Mouse (Mus musculus) kidney, postnatal 14 days (tissue): ENCODE results near the gene Macf1.

ENCODE experiments used
- DNase-seq: peaks from one replicate; pipeline ENCODE4 v3.0.0; 2022; ENCODE audit warnings: mixed read lengths

Macf1 gene

DNA sequence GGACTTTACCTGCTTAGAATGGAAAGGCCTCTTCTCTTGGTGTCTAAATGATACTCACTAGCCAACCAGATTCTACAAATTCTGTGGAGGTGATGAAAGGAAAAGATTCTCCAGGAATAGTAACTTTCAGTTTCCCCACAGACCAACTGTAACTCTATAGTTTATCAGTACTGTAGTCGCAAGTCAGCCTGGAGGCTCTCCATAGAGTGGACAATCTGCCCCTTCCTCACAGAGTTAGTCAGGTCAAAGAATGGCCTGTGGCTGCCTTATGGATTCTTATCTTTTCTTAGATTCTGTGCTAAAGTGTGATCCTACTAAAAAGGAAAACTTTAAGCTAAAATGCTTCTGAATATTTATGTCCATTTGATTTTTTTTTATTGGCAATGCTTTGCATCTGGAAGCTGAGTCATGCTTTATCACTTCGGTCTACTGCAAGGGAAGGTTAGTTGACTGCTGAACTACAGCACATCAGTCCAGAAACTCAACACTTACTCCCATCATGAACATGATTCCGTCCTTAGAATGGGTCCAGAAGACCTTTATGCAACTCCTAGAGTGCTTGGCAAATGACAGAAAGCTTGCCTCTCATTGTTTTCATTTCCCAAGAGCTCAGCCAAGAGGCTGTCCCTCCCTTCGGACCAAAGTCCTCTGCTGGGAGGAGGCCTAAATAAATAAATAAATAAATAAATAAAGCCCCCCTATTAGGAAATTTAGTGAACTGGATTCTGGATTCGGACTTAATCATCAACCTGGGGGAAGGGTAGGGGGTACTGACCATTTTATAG lies 256.1 kb downstream of the Macf1 start:
- DNase-seq, result no peak

DNA sequence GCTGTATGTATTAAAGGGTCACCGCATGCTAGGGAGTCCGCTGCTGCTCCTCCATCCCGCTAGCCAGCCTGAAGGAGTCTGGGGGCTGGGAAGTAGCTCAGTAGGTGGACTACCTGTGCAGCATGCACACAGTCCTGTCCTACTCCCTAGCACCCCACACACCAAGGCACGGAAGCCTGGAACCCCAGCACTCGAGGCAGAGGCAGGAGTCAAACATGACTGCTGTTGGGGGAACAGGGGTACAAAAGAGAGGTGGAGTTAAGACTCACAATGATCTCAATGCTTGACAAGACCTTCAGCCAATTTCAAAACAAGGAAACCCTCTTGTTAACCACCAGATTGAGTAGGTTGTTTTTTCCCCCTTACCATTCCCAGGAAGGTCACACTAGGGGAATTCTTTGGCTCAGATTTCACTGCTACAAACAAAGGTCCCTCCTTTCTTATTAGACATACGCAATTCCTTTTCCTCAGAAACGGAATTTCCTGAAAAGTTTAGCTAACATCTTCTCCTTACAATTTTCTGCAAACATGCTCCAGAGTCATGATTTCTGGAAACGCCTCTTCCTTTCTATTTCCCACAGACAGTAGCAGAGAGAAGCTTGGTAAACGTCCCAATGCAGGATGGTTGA lies 256.8 kb downstream of the Macf1 start:
- no peak for DNase-seq

- no peak for DNase-seq
Measured at GRCm38 (mm10) chr4:123426429-123427080, 257.6 kb downstream of the Macf1 start.

DNA sequence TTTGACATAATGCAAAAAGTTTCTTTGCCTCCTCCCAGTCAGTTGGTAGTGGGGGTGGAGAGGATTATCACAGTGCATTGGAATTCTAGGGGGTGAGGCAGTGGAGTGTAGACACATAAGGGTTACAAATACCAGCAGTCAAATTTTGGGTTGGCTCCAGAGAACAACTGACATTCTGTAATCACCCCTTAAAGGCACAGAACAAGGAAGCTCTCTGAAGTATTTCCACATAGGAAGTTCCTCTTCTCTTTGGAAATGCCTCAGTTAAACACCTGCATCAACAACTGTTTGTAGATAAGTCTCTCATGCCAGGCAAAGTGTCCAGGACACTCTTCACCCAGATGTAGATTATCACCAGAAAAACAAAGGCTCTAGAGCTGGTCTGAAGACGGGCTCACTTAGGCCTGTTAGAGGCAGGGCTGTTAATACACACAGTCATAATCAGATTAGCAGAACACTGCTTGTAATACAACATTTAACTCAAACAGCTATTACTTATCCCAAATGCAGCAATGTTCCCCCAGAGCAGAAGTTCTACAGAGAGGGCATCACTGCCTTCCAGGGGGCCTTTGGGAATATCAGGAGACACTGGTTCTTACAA lies 258.4 kb downstream of the Macf1 start:
- DNase-seq, result peak; percentile 62

- no peak for DNase-seq
Measured at GRCm38 (mm10) chr4:123424050-123424449, 260.1 kb downstream of the Macf1 start.

DNA sequence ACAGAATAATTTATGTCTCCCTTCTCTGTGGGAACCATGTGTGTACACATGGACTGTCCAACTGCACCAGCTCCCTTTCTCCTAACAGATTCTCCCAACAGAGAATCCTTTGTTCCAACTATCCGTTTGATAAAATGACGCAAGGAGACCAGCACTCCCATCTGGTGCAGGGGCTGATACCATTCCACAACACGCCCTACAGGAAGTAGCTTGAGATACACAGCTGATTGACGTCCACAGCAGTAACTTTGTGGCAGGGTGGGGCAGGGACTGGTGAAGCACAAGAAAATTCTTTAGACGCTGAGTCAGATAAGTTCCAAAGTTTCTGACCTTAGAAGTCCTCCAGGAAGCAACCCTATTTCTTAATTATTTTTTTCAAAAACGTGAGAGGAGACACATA lies 261.3 kb downstream of the Macf1 start:
- DNase-seq, result peak; percentile 43

DNA sequence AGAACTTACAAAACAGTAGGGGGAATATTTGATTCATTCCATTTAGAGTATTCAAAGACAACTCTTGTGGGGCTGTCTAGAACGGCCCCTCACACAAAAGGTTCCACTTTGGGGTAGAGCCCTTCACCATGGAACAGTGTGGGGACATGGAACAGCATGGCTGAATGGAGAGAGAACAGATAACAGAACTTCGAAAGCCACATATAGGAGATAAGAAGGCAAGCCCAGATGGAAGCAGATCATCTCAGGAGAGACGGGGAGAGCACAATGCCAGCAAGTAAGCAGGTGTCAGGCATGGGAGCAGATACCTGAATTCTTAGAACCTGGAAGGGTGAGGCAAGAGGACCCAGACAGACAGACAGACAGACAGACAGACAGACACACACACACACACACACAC lies 266.1 kb downstream of the Macf1 start:
- DNase-seq, result no peak

GRCm38 (mm10) chr4:123417478-123417877 lies 266.7 kb downstream of the Macf1 start:
- no peak for DNase-seq

DNA sequence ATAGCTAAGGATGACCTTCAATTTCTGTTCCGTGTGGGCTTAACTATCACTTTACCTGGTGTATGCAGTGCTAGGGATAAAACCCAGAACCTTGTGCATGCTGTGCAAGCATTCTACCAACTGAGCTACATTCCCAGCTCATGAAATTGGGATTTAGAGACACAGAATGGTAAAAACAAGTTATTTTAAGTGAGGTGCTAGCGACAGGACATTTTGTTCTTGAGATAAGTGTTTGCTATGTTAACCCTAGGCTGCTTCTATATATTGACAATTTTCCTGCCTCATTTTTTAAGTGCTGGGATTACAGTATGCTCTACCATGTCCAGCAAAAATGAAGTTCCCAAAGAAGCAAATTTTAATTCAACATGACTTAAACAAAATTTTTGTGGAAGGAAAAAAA lies 267.3 kb downstream of the Macf1 start:
- no peak for DNase-seq

DNA sequence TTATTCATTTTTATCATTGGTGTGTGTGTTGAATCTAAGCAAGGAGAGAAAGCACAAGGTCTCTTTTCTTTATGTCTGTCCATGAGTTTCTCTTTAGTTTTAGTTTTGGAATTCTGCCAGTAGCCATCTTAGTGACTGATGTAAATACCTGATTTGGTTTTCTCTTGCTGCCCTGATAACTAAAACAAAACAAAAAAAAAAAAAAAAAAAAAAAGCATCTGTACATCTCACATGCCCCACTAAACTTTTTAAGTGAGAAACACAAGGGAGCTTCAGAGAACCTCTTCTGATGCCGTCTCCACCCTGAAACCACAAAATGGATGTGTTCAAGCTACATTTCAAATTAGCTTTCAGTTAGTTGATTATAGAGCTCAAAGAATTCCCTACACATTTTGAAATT lies 268.6 kb downstream of the Macf1 start:
- no peak for DNase-seq

DNA sequence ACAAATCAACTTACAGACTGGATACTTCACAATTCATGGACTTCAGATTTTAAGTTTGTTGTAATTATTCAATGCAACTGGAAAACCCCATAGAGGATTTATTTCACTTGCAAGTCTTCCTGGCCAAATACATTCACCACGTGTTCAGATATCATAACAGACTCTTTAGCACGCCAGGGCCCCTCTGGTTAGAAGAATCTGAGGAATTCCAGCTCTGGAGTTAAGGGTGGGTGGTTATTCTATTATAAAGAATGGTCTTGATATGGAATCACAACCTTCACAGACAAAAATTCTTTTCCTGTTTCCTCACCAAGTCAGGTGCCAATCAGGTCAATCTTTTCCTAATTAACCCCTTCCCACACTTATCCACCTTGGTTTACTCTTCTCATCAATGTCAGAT lies 270.3 kb downstream of the Macf1 start:
- DNase-seq, result no peak

DNA sequence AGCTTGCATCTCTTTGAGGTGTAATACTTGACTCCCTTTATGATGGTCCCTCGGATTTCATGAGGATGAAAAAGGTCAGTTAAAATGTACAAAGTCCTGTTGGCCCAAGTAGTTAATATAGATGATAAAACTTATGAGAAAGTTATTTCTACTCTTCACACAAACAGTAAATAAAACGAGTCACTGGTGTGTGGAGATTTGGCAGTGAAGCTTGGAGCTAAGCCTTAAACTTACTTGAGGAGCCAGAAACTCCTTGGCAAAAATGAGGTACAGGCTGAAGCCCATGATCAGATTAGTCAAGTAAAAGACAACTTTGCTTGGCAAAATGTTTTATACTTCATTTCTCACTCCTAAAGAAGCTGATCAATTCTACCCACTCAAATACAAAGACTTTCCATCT lies 271.2 kb downstream of the Macf1 start:
- DNase-seq, result no peak

DNA sequence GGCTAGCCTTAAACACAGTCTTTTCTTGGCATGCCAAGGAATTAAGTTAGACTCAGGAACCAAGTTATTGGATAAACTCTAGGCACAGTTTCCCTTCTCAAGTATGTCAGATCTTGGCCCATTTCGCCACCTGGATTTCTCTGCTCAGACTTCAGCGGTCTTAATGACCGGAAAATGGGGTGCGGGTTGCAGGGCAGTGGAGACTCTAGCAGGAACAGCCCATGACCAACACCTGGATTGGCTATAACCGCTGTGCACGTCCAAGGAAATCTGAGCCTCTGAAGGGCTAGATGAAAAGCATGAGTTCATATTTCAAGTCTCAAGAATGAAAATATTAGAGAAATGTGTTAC lies 271.7 kb downstream of the Macf1 start:
- no peak for DNase-seq

- DNase-seq, result peak; percentile 95
Measured at GRCm38 (mm10) chr4:123411732-123412527, 272.2 kb downstream of the Macf1 start.

DNA sequence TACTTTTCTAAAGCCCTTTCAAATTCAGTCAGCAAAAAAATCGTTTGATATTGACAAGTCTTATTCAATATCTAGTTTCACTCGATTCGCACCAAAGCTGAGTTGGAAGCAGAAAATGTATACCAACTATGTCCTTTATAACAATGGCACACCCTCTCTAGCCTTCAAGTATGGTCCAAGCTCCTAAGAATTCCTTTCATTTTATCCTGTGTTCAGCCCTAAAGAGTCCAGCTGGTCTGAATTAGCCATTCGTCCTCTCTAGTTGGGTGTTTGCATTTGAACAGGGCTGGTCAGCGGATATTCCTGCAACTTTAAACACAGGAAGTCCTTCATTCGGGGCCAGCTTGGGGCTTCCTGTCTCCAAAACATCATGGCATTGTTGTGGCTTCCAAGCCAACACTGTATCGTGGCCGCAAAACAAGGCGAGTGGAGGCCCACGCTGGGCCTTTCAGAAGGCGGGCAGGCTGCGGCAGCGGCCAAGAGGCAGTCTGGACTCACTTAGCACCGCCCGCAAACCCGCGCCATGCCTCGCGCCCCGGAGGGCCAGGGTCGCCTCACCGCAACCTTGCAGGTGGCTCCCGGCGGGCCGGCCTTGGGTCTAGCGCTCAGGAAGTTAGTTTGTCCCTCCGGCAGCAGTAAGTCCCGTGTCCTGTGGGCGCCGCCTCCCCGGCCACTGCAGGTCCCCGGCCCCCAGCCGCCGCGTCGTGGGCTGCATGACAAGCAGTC lies 273.0 kb downstream of the Macf1 start:
- peak; percentile 64 for DNase-seq

DNA sequence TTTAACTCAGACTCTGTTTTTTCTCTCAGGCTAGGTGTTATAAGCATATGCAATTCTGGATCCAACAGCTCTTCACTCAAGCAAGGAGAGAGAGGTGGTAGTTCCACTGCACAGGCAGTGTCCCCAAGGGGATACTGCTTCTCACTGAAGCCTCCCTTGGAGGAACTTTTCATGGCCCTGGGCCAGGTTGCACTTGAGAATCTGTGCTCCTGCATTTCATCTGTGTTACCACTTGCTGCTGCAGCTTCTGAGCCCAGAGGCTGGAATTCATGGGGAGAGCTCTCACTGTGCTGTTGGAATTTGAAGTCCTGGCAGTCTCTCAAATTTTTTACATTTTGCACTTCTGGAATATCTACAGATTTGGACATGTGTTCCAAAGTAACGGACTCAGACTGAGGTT lies 274.4 kb downstream of the Macf1 start:
- peak; percentile 37 for DNase-seq

- DNase-seq, result no peak
Measured at GRCm38 (mm10) chr4:123409034-123409692, 275.0 kb downstream of the Macf1 start.

DNA sequence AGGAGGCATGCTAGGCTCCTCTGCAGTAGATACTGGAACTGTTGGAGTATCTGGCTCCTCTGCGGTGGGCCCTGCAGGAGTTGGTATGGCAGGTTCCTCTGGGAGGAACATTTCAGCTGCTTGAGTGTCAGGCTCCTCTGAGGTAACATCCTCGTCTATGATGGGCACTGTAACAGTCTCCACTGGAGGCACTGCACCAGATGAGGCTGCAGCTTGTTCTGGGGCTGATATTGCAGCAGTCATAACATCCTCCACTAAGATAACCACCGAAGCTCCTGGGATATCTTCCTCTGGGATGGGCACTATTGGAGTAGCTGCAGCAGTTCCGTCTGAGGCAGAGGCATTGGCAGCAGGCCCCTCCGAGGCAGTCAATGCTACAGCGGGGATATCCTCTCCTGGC lies 276.4 kb downstream of the Macf1 start:
- DNase-seq, result no peak

DNA sequence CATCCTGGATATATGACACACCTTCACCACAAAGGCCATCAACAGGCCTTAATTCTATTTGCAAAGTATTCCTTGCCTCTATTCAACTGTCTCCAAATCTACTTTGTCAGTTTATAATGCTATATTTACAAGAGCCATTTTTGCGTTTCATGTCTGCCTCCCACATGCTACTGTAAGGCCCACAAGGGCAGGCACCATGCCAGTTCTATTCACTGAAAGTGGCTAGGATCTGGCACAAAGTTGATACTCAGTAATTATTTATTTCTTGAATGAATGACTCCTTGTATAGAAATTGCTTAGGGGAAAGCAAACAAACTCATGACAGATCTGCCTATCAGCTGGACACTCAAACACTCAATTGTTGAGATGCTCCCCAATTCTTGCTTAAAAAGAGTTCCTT lies 280.1 kb downstream of the Macf1 start:
- DNase-seq, result no peak

- DNase-seq, result no peak
Measured at GRCm38 (mm10) chr4:123402244-123402643, 281.9 kb downstream of the Macf1 start.

- DNase-seq, result no peak
Measured at GRCm38 (mm10) chr4:123401265-123401664, 282.9 kb downstream of the Macf1 start.
